Mouse (Mus musculus) E14TG2a.4 (cell line): ENCODE results near the gene Arhgap15.

Experiments
- H3K27me3 ChIP-seq: 2 replicates; pipeline ENCODE4 v1.6.1; 2014; ENCODE audit warnings: low read length, control low read depth; ENCODE audit not compliant: insufficient read depth
- H3K36me3 ChIP-seq: 2 replicates; pipeline ENCODE4 v1.6.1; 2014; ENCODE audit warnings: low read length, control low read depth; ENCODE audit not compliant: insufficient read depth
- H3K4me1 ChIP-seq: replicated peaks from 2 replicates; pipeline ENCODE4 v1.6.1; 2014; ENCODE audit warnings: low read depth, low read length, control low read depth
- H3K4me3 ChIP-seq: replicated peaks from 2 replicates; pipeline ENCODE4 v1.5.1; 2014; ENCODE audit warnings: mild to moderate bottlenecking, low read length
- H3K9me3 ChIP-seq: 2 replicates; pipeline ENCODE4 v1.6.1; 2014; ENCODE audit warnings: low read length, control low read depth
- CTCF ChIP-seq: conservative IDR thresholded peaks from 2 replicates; pipeline ENCODE4 v1.5.1; 2014; ENCODE audit warnings: low read length
- NANOG ChIP-seq: IDR thresholded peaks from 2 replicates; pipeline ENCODE4 v1.6.1; 2014; ENCODE audit warnings: borderline replicate concordance, low read length, mixed read lengths
- POU5F1 ChIP-seq: IDR thresholded peaks from 2 replicates; pipeline ENCODE4 v1.6.1; 2014; ENCODE audit warnings: low read length, borderline replicate concordance

Gene Arhgap15

GRCm38 (mm10) chr2:43977732-43978131, 229.1 kb downstream of the Arhgap15 start:
- Histone ChIP-seq H3K4me3 (no peak overlapping the region), H3K4me1 (no peaks in the 10 kb centered on the region), H3K27me3 (no peaks in the 10 kb centered on the region), H3K36me3 (no peaks in the 10 kb centered on the region), H3K9me3 (no peaks in the 10 kb centered on the region)
- TF ChIP-seq POU5F1 (no peak), CTCF (no peak), NANOG (no peak)

DNA sequence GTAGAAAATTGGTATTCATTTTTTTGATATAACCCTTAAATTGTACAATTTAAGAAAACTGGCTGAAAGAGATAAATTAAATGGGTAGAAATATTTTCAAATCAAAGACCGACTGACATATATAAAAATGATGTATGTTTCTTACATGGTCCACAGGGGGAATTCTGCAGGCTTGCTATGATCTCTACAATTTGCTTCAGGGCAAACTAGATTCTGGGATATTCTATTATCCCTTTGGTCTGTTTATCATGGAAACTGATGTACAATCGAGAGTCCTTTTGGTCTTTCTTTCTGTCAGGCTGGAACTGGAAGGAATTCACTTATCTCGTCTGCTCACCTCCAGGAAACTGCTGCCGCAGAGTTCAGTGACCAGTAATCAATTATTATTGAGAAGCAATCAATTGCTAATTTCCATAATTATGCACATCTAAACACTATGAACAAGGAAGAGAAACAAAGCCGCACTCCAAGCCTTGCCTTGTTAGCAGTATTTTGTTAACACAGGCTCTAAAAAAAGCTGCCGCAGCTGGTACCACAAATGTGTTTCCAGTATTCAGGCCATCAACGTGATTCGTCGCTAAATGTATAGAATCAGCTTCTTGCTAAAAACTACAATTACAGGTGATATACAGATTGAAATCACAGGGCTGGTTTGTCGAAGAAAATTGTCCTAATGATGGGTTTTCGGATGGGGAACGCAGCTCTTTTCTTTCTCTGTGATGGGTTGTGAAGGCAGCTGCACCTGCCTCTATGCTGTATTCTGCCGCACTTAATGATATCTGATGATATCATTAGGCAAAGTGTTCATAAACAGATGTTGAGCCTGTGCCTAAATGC, 229.8 kb downstream of the Arhgap15 start:
- H3K4me1 ChIP-seq = no peaks in the 10 kb centered on the region
- TF ChIP-seq POU5F1 = no peak
- no peak for TF ChIP-seq NANOG
- TF ChIP-seq CTCF = no peak
- H3K36me3 ChIP-seq = no peaks in the 10 kb centered on the region
- H3K27me3 ChIP-seq = no peaks in the 10 kb centered on the region
- H3K9me3 ChIP-seq = no peaks in the 10 kb centered on the region
- H3K4me3 ChIP-seq = no peak overlapping the region

GRCm38 (mm10) chr2:43986066-43986465, 237.4 kb downstream of the Arhgap15 start:
- TF ChIP-seq CTCF (no peak), POU5F1 (no peak), NANOG (no peak)
- no peak overlapping the region for H3K4me3 ChIP-seq

DNA sequence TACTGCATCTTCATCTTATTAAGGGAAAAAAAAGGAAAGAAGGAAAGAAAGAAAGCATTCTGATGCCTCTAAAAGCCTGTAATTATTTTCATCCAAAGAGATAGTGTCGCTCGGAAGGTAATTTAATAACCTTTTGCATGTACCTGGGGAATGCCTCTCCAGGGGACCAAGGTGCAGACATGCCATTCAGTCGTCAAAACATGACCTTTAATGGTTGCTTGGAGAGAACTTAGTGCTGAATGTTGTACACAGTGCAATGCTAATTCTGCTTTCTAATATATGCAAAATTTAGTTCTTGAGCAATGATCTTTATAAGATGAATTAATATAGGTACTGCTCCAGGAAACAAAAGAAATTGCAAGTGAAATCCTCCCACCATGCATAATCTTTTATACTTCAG, 239.3 kb downstream of the Arhgap15 start:
- Histone ChIP-seq H3K27me3 (no peaks in the 10 kb centered on the region), H3K36me3 (no peaks in the 10 kb centered on the region), H3K9me3 (no peaks in the 10 kb centered on the region), H3K4me3 (no peak overlapping the region), H3K4me1 (no peaks in the 10 kb centered on the region)
- no peak for TF ChIP-seq CTCF
- no peak for TF ChIP-seq POU5F1
- no peak for TF ChIP-seq NANOG

More at GRCm38 (mm10) chr2:43986066-43986465, 237.4 kb downstream of the Arhgap15 start:
- Histone ChIP-seq H3K4me1 (no peaks in the 10 kb centered on the region), H3K27me3 (no peaks in the 10 kb centered on the region), H3K36me3 (no peaks in the 10 kb centered on the region), H3K9me3 (no peaks in the 10 kb centered on the region)

GRCm38 (mm10) chr2:43989850-43990249, 241.2 kb downstream of the Arhgap15 start:
- Histone ChIP-seq H3K4me1 (no peaks in the 10 kb centered on the region), H3K4me3 (no peak overlapping the region), H3K27me3 (no peaks in the 10 kb centered on the region), H3K36me3 (no peaks in the 10 kb centered on the region), H3K9me3 (no peaks in the 10 kb centered on the region)
- TF ChIP-seq POU5F1 (no peak), CTCF (no peak), NANOG (no peak)

DNA sequence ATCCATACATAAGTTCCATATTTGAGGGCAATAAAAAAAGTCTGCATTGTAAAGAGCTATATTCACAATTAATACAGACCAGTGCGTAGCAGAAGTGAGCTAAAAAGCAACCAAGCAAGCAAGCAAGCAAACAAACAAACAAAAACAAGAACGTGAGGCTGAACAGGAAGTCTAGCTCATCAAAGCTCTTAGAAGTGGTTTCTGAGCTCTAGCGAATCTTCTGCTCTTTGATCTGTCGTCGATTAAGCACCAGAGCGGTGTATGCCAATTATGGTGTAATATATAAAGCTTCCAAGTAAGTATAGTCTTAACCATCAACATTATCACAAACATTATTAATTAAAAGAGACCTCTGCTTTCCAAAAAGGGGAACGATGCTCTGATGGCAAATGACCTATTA, 243.9 kb downstream of the Arhgap15 start:
- TF ChIP-seq CTCF (no peak), NANOG (no peak)
- H3K4me1 ChIP-seq = no peaks in the 10 kb centered on the region
- no peak overlapping the region for H3K4me3 ChIP-seq
- no peaks in the 10 kb centered on the region for H3K36me3 ChIP-seq
- no peaks in the 10 kb centered on the region for H3K27me3 ChIP-seq
- H3K9me3 ChIP-seq = no peaks in the 10 kb centered on the region

GRCm38 (mm10) chr2:44002454-44002853, 253.8 kb downstream of the Arhgap15 start:
- TF ChIP-seq POU5F1 = no peak
- TF ChIP-seq NANOG = no peak
- TF ChIP-seq CTCF = no peak

DNA sequence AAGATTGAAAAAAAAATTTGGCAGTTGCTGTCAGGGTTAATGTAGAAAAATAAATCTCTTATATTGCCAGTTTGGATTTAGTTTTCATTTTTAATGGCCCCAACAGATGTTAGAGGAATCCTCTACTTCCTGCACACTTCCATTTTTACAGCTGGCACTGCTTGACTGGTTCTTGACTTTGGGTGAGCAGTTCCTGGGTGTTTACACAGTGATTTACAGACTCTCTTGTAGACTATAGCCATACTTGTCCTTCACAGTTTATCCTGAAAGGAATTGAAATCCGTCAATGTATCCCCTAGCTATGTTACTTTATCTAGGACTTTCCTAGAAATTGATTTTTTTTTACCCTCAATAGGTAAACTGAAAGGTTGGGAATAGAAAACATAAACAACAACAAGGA, 261.6 kb downstream of the Arhgap15 start:
- H3K4me3 ChIP-seq = no peak overlapping the region
- H3K4me1 ChIP-seq = no peaks in the 10 kb centered on the region
- H3K27me3 ChIP-seq = no peaks in the 10 kb centered on the region
- H3K9me3 ChIP-seq = no peaks in the 10 kb centered on the region
- TF ChIP-seq POU5F1 = no peak
- no peaks in the 10 kb centered on the region for H3K36me3 ChIP-seq

More at GRCm38 (mm10) chr2:44002454-44002853, 253.8 kb downstream of the Arhgap15 start:
- Histone ChIP-seq H3K4me3 (no peak overlapping the region), H3K9me3 (no peaks in the 10 kb centered on the region), H3K27me3 (no peaks in the 10 kb centered on the region), H3K36me3 (no peaks in the 10 kb centered on the region), H3K4me1 (no peaks in the 10 kb centered on the region)

GRCm38 (mm10) chr2:44013388-44013787, 264.8 kb downstream of the Arhgap15 start:
- no peaks in the 10 kb centered on the region for H3K27me3 ChIP-seq
- no peaks in the 10 kb centered on the region for H3K9me3 ChIP-seq
- H3K4me1 ChIP-seq = no peaks in the 10 kb centered on the region
- no peaks in the 10 kb centered on the region for H3K36me3 ChIP-seq
- TF ChIP-seq CTCF = no peak
- TF ChIP-seq POU5F1 = no peak
- no peak for TF ChIP-seq NANOG
- H3K4me3 ChIP-seq = no peak overlapping the region
